Mouse (Mus musculus) hindbrain, embryonic 15.5 days (tissue): ENCODE measurements around the gene Wnt7a. TPM values are rescaled to one million over a fixed set of nuclear protein-coding genes. Genes with fewer than 3 reads are reported as not detected.

ENCODE experiments used
- ATAC-seq: fragments of 200-750 bp; cut with Nextera tagmentation; 2 replicates; pipeline ENCODE4 v1.8.0; 2017; ENCODE audit warnings: low read depth, moderate number of reproducible peaks, moderate TSS enrichment; ENCODE audit not compliant: low FRiP score
- H3K27ac ChIP-seq: fragments of 300-500 bp; sonication (generic); replicated peaks from 2 replicates; pipeline ENCODE4 v1.5.1; 2015; ENCODE audit warnings: mild to moderate bottlenecking, inconsistent platforms
- H3K27me3 ChIP-seq: fragments of 300-500 bp; sonication (generic); 2 replicates; pipeline ENCODE4 v1.6.1; 2015; ENCODE audit warnings: control low read depth, inconsistent platforms
- H3K36me3 ChIP-seq: fragments of 300-500 bp; sonication (generic); 2 replicates; pipeline ENCODE4 v1.6.1; 2015; ENCODE audit warnings: control low read depth, inconsistent platforms
- H3K4me1 ChIP-seq: fragments of 300-500 bp; sonication (generic); replicated peaks from 2 replicates; pipeline ENCODE4 v1.6.1; 2015; ENCODE audit warnings: control low read depth, inconsistent platforms
- H3K4me2 ChIP-seq: fragments of 300-500 bp; sonication (generic); 2 replicates; pipeline ENCODE4 v1.6.1; 2015; ENCODE audit warnings: moderate library complexity, mild to moderate bottlenecking, inconsistent platforms
- H3K4me3 ChIP-seq: fragments of 300-500 bp; sonication (generic); 2 replicates; pipeline ENCODE4 v1.5.1; 2015; ENCODE audit warnings: mild to moderate bottlenecking, inconsistent platforms
- H3K9ac ChIP-seq: fragments of 300-500 bp; sonication (generic); 2 replicates; pipeline ENCODE4 v1.6.1; 2015; ENCODE audit warnings: inconsistent platforms
- H3K9me3 ChIP-seq: fragments of 300-500 bp; sonication (generic); 2 replicates; pipeline ENCODE4 v1.6.1; 2016; ENCODE audit warnings: control low read depth, inconsistent platforms
- WGBS: fragments of 180-500 bp; shearing (Covaris S2); methylation state at CpG from one replicate; pipeline ENCODE4 v1.1.7; 2015; 5-methylcytosine and 5-hydroxymethylcytosine counted together
- polyA plus RNA-seq: library from polyadenylated mRNA; unstranded; fragments of >200 nt; fragmentation: Nextera tagmentation; extraction: Ambion mirVana; gene quantifications from 2 replicates; pipeline ENCODE4 v1.2.1, GENCODE M21; 2015

Gene Wnt7a
- polyA plus RNA-seq, 1 experiment from 2014 or later: 10.1 TPM

- Histone ChIP-seq H3K27ac (no peak overlapping the region), H3K4me2 (no peak overlapping the region), H3K9me3 (no peaks in the 10 kb centered on the region), H3K36me3 (no peaks in the 10 kb centered on the region), H3K4me3 (no peak overlapping the region), H3K9ac (no peak overlapping the region), H3K4me1 (peaks cover 16% of the 10 kb centered on the region), H3K27me3 (peaks cover 37% of the 10 kb centered on the region)
- ATAC-seq: no peak
- WGBS: 0% methylated on average over 4 of the region's 4 CpGs
Measured at GRCm38 (mm10) chr6:91414890-91415289, 3.7 kb upstream of the Wnt7a start.

DNA sequence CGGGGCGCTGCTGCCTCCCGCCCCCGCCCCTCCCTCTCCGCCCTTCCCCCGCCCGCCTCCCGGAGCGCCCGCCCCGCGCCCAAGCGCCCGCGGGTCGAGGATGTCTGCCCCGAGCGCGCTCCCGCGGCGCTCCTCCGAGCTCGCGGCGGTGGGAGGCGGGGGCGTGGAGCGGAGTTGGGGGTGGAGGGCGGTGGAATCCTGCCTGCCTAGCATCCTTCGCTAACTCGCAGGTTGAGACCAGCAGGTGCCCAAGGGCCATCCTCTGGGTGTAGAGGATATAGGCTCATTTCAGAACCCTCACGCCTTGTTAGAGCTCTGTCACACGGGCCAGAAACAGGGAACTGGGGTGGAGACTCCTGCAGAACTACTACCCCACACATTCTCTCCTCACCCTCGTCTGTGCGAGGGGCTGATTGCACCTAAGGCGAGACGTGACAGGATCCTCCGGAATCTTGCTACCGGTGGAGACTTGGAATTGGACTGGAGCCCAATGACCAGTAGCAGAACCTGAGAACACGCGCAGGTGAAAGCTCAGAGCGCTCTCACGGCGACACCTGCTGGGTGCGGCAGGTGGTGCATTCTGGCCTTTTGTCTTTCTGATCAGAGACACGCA is 312 bp upstream of the Wnt7a start:
- H3K9me3 ChIP-seq: no peaks in the 10 kb centered on the region
- H3K4me3 ChIP-seq: peak overlapping the region; percentile 53
- ATAC-seq: peak; percentile 70
- no peaks in the 10 kb centered on the region for H3K36me3 ChIP-seq
- peaks cover 33% of the 10 kb centered on the region for H3K27me3 ChIP-seq
- H3K27ac ChIP-seq: peak overlapping the region; percentile 50
- peak overlapping the region; percentile 96 for H3K4me2 ChIP-seq
- WGBS: under 1% methylated on average over 33 of the region's 47 CpGs
- H3K9ac ChIP-seq: peak overlapping the region; percentile 52
- H3K4me1 ChIP-seq: peaks cover 26% of the 10 kb centered on the region

DNA sequence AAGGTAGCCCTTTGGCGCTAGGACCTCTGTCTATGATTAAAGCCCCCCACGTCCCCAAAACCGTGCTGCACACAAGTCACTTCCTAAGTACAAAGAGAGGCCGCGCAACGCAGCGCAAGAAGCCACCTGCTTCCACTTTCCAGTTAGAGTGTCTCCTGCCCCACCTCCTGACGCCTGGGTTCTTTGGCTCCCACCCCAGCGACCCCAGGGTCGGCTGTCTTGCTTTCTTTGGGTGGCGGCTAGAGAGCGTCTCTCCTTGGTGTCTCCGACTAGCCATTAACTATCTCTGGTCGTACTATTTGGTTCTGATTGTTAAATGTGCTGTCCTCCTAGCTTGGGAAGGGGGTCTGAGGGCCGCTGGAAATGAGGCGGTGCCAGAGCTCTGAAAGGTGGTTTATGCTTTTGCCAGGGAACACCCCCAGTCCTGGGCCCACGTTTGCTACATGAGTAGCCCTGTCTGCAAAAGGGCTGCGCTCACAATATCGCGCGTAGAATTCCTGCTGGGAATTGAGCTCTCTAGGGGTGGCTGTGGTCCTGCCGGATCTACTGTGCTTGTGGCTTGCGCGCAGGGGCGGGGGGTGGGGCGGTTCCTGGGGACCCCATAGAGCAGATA is 889 bp downstream of the Wnt7a start:
- no peak for ATAC-seq
- H3K9me3 ChIP-seq: no peaks in the 10 kb centered on the region
- peak overlapping the region; percentile 52 for H3K9ac ChIP-seq
- H3K4me1 ChIP-seq: peaks cover 26% of the 10 kb centered on the region
- H3K27me3 ChIP-seq: peaks cover 33% of the 10 kb centered on the region
- peak overlapping the region; percentile 53 for H3K4me3 ChIP-seq
- H3K36me3 ChIP-seq: no peaks in the 10 kb centered on the region
- peak overlapping the region; percentile 96 for H3K4me2 ChIP-seq
- H3K27ac ChIP-seq: peak overlapping the region; percentile 69
- whole genome bisulfite sequencing: under 1% methylated on average over 26 of the region's 26 CpGs

GRCm38 (mm10) chr6:91409448-91410167 is 1.6 kb downstream of the Wnt7a start:
- peaks cover 33% of the 10 kb centered on the region for H3K27me3 ChIP-seq
- H3K4me2 ChIP-seq: peak overlapping the region; percentile 96
- H3K9ac ChIP-seq: peak overlapping the region; percentile 52
- ATAC-seq: no peak
- H3K4me3 ChIP-seq: peak overlapping the region; percentile 53
- peaks cover 26% of the 10 kb centered on the region for H3K4me1 ChIP-seq
- WGBS: under 1% methylated on average over 34 of the region's 34 CpGs
- no peaks in the 10 kb centered on the region for H3K36me3 ChIP-seq
- peak overlapping the region; percentile 69 for H3K27ac ChIP-seq
- no peaks in the 10 kb centered on the region for H3K9me3 ChIP-seq

GRCm38 (mm10) chr6:91408616-91409015 is 2.5 kb downstream of the Wnt7a start:
- Histone ChIP-seq H3K4me2 (peak overlapping the region; percentile 96), H3K9me3 (no peaks in the 10 kb centered on the region), H3K36me3 (no peaks in the 10 kb centered on the region), H3K27ac (no peak overlapping the region), H3K4me3 (0 out of 2 replicates have a peak overlapping the region, but pooled peaks have one; percentile 53), H3K9ac (no peak overlapping the region), H3K4me1 (peaks cover 26% of the 10 kb centered on the region), H3K27me3 (peaks cover 25% of the 10 kb centered on the region)
- WGBS: 86% methylated on average over 13 of the region's 13 CpGs
- no peak for ATAC-seq

- H3K4me1 ChIP-seq: peaks cover 9% of the 10 kb centered on the region; the same call in 1 of the 2 replicates
- no peak; the same call in 1 of the 2 replicates for ATAC-seq
- no peaks in the 10 kb centered on the region for H3K27me3 ChIP-seq
- no peaks in the 10 kb centered on the region for H3K36me3 ChIP-seq
- no peak overlapping the region for H3K4me2 ChIP-seq
- no peak overlapping the region for H3K9ac ChIP-seq
- H3K9me3 ChIP-seq: no peaks in the 10 kb centered on the region
- H3K27ac ChIP-seq: peak overlapping the region; percentile 52
- 20% methylated on average over 5 of the region's 5 CpGs for WGBS
- H3K4me3 ChIP-seq: no peak overlapping the region
Measured at GRCm38 (mm10) chr6:91401591-91401990, 9.6 kb downstream of the Wnt7a start.

GRCm38 (mm10) chr6:91400514-91400913 is 10.6 kb downstream of the Wnt7a start:
- 69% methylated on average over 12 of the region's 12 CpGs for WGBS
- no peaks in the 10 kb centered on the region for H3K27me3 ChIP-seq
- H3K27ac ChIP-seq: no peak overlapping the region
- H3K4me2 ChIP-seq: no peak overlapping the region
- no peaks in the 10 kb centered on the region for H3K36me3 ChIP-seq
- no peak for ATAC-seq
- no peaks in the 10 kb centered on the region for H3K9me3 ChIP-seq
- peaks cover 9% of the 10 kb centered on the region; the same call in 1 of the 2 replicates for H3K4me1 ChIP-seq
- no peak overlapping the region for H3K9ac ChIP-seq
- no peak overlapping the region for H3K4me3 ChIP-seq

GRCm38 (mm10) chr6:91392475-91393174 is 18.5 kb downstream of the Wnt7a start:
- Histone ChIP-seq H3K9me3 (no peaks in the 10 kb centered on the region), H3K27ac (no peak overlapping the region), H3K4me2 (no peak overlapping the region), H3K36me3 (no peaks in the 10 kb centered on the region), H3K9ac (no peak overlapping the region), H3K4me1 (no peaks in the 10 kb centered on the region), H3K4me3 (no peak overlapping the region), H3K27me3 (no peaks in the 10 kb centered on the region)
- ATAC-seq: no peak
- WGBS: 84% methylated on average over 5 of the region's 5 CpGs

- ATAC-seq: no peak
- Histone ChIP-seq H3K4me2 (no peak overlapping the region), H3K4me3 (no peak overlapping the region), H3K36me3 (no peaks in the 10 kb centered on the region), H3K9ac (no peak overlapping the region), H3K27ac (no peak overlapping the region), H3K27me3 (no peaks in the 10 kb centered on the region), H3K9me3 (no peaks in the 10 kb centered on the region), H3K4me1 (no peaks in the 10 kb centered on the region)
- 88% methylated on average over 4 of the region's 4 CpGs for WGBS
Measured at GRCm38 (mm10) chr6:91389141-91389540, 22.0 kb downstream of the Wnt7a start.

DNA sequence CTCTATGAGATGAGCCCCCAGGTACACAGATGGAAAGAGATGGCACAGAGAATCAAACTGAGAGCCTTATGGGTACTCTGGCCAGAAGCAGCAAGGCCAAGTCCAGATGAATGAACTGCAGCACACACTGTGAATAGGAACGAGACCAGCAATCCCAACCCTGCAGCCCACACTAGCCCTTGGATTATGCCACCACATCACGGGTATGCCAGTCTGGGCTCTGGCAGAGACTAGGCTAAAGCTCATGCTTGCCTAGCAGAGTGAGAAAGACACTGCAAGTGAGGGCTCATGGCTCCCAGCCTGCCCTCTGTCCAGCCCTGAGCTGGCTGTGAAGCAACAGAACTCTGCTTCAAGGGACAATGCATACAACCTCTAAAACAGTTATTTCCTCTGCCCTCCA is 26.7 kb downstream of the Wnt7a start:
- no peaks in the 10 kb centered on the region for H3K36me3 ChIP-seq
- no peak overlapping the region for H3K4me3 ChIP-seq
- no peaks in the 10 kb centered on the region for H3K4me1 ChIP-seq
- ATAC-seq: peak; percentile 55; the same call in 1 of the 2 replicates
- H3K9me3 ChIP-seq: no peaks in the 10 kb centered on the region
- 74% methylated on average over 2 of the region's 2 CpGs for WGBS
- no peak overlapping the region for H3K27ac ChIP-seq
- H3K27me3 ChIP-seq: no peaks in the 10 kb centered on the region
- H3K9ac ChIP-seq: no peak overlapping the region
- H3K4me2 ChIP-seq: no peak overlapping the region

GRCm38 (mm10) chr6:91383871-91384270 is 27.3 kb downstream of the Wnt7a start:
- Histone ChIP-seq H3K9me3 (no peaks in the 10 kb centered on the region), H3K27me3 (no peaks in the 10 kb centered on the region), H3K4me1 (no peaks in the 10 kb centered on the region), H3K9ac (no peak overlapping the region), H3K36me3 (no peaks in the 10 kb centered on the region), H3K4me2 (no peak overlapping the region), H3K27ac (no peak overlapping the region), H3K4me3 (no peak overlapping the region)
- 66% methylated on average over 2 of the region's 2 CpGs for WGBS
- ATAC-seq: no peak

- H3K9ac ChIP-seq: no peak overlapping the region
- H3K4me1 ChIP-seq: no peaks in the 10 kb centered on the region
- H3K9me3 ChIP-seq: no peaks in the 10 kb centered on the region
- H3K27me3 ChIP-seq: no peaks in the 10 kb centered on the region
- H3K4me3 ChIP-seq: no peak overlapping the region
- no peak overlapping the region for H3K27ac ChIP-seq
- ATAC-seq: no peak
- H3K4me2 ChIP-seq: no peak overlapping the region
- no peaks in the 10 kb centered on the region for H3K36me3 ChIP-seq
- WGBS: 75% methylated on average over 1 of the region's 1 CpGs
Measured at GRCm38 (mm10) chr6:91383303-91383702, 27.9 kb downstream of the Wnt7a start.
